8 mouse cellular contexts compared by ENCODE assay signal in genomic region chr16:36817321-36817926, GRCm38 (mm10). TPM values are rescaled to one million over a fixed set of nuclear protein-coding genes. Genes with fewer than 3 reads are reported as not detected.
DNase-seq lines count a peak whose midpoint lies in the region; ATAC-seq and TF ChIP-seq lines count a peak whose summit lies in the region.

No protein-coding gene starts in this region.

- ATAC-seq in heart, embryonic 12.5 days (ENCODE audit: insufficient number of reproducible peaks, low FRiP score), result peak; percentile 77
- ATAC-seq in kidney, embryonic 16.5 days (ENCODE audit: low FRiP score, low TSS enrichment), result peak; percentile 95
- peak; percentile 69; the same call in 1 of the 2 replicates for ATAC-seq in limb, embryonic 15.5 days (ENCODE audit: insufficient number of reproducible peaks, low FRiP score, low TSS enrichment, low read depth)

- H3K27ac ChIP-seq in heart, embryonic 12.5 days (ENCODE audit: poor library complexity, severe bottlenecking), result no peak overlapping the region
- H3K27ac ChIP-seq in kidney, embryonic 16.5 days (ENCODE audit: low read length), result no peak overlapping the region
- no peak overlapping the region for H3K27ac ChIP-seq in limb, embryonic 15.5 days

- H3K4me2 ChIP-seq in heart, embryonic 12.5 days, result no peak overlapping the region
- H3K4me2 ChIP-seq in kidney, embryonic 16.5 days (replicated peaks; ENCODE audit: low read depth, low read length), result no peak overlapping the region
- H3K4me2 ChIP-seq in limb, embryonic 15.5 days, result no peak overlapping the region

- no peak overlapping the region for H3K9ac ChIP-seq in heart, embryonic 12.5 days
- H3K9ac ChIP-seq in kidney, embryonic 16.5 days (replicated peaks; ENCODE audit: low read length), result no peak overlapping the region
- H3K9ac ChIP-seq in limb, embryonic 15.5 days, result no peak overlapping the region

- no peak overlapping the region for H3K4me3 ChIP-seq in E14TG2a.4 (replicated peaks; ENCODE audit: low read length)
- H3K4me3 ChIP-seq in heart, embryonic 12.5 days, result no peak overlapping the region
- no peak overlapping the region for H3K4me3 ChIP-seq in kidney, embryonic 16.5 days (ENCODE audit: low read length)
- H3K4me3 ChIP-seq in limb, embryonic 15.5 days, result no peak overlapping the region

- DNase-seq in brain, embryonic 18.5 days (ENCODE audit: low read depth, low spot score), result peak; percentile 73
- peak; percentile 59 for DNase-seq in fibroblast of lung, adult 2 months (ENCODE audit: low read depth)
- peak; percentile 38 to 40 for DNase-seq in monocyte, adult 2 months (ENCODE audit: low read depth in 1 of 2, low spot score in 2 of 2)
- DNase-seq in splenic B cell, adult 2 months (ENCODE audit: low read depth, low spot score), result peak; percentile 92

- 18% methylated on average over 7 of the region's 7 CpGs for WGBS in heart, embryonic 12.5 days
- WGBS in kidney, embryonic 16.5 days, result 18% methylated on average over 7 of the region's 7 CpGs
- WGBS in limb, embryonic 15.5 days, result 19% methylated on average over 7 of the region's 7 CpGs

- H3K27me3 ChIP-seq in E14TG2a.4 (ENCODE audit: insufficient read depth, low read length), result no peaks in the 10 kb centered on the region
- no peaks in the 10 kb centered on the region for H3K27me3 ChIP-seq in heart, embryonic 12.5 days (replicated peaks)
- no peaks in the 10 kb centered on the region for H3K27me3 ChIP-seq in kidney, embryonic 16.5 days (ENCODE audit: insufficient read depth, low read length)
- H3K27me3 ChIP-seq in limb, embryonic 15.5 days, result no peaks in the 10 kb centered on the region
- H3K27me3 ChIP-seq in splenic B cell, adult 2 months (ENCODE audit: control insufficient read depth, insufficient read depth, low read length, poor library complexity, severe bottlenecking), result no peaks in the 10 kb centered on the region

- peaks cover 27% of the 10 kb centered on the region for H3K4me1 ChIP-seq in E14TG2a.4 (replicated peaks; ENCODE audit: low read depth, low read length)
- peaks cover 6% of the 10 kb centered on the region; the same call in 1 of the 2 replicates for H3K4me1 ChIP-seq in heart, embryonic 12.5 days (replicated peaks)
- no peaks in the 10 kb centered on the region for H3K4me1 ChIP-seq in kidney, embryonic 16.5 days (ENCODE audit: insufficient read depth, low read length)
- H3K4me1 ChIP-seq in limb, embryonic 15.5 days, result no peaks in the 10 kb centered on the region

- peak; percentile 70 for TF ChIP-seq CTCF in E14TG2a.4 (conservative IDR thresholded peaks at IDR 0.05; ENCODE audit: low read length)

- H3K36me3 ChIP-seq in E14TG2a.4 (ENCODE audit: insufficient read depth, low read length), result no peaks in the 10 kb centered on the region
- H3K36me3 ChIP-seq in heart, embryonic 12.5 days, result no peaks in the 10 kb centered on the region
- H3K36me3 ChIP-seq in kidney, embryonic 16.5 days (ENCODE audit: insufficient read depth, low read length), result no peaks in the 10 kb centered on the region
- no peaks in the 10 kb centered on the region for H3K36me3 ChIP-seq in limb, embryonic 15.5 days
- H3K36me3 ChIP-seq in splenic B cell, adult 2 months (ENCODE audit: control insufficient read depth, insufficient read depth, low read length, poor library complexity, severe bottlenecking), result no peaks in the 10 kb centered on the region

- no peaks in the 10 kb centered on the region for H3K9me3 ChIP-seq in E14TG2a.4 (ENCODE audit: low read length)
- H3K9me3 ChIP-seq in heart, embryonic 12.5 days (replicated peaks), result no peaks in the 10 kb centered on the region
- no peaks in the 10 kb centered on the region for H3K9me3 ChIP-seq in kidney, embryonic 16.5 days (ENCODE audit: low read length)
- no peaks in the 10 kb centered on the region for H3K9me3 ChIP-seq in limb, embryonic 15.5 days

RNA-seq across cellular contexts. Expression of gene Iqcb1, which starts 10.8 kb away (rescaled TPM):
- polyA plus RNA-seq in heart, embryonic 12.5 days (2016; fragmentation: Nextera tagmentation; extraction: Ambion mirVana), result 33.4 and 34.1 TPM in 2 replicates
- 33.8 TPM in 2 replicates for polyA plus RNA-seq in kidney, embryonic 16.5 days (2015; fragmentation: Nextera tagmentation; extraction: Ambion mirVana)
- 32.6 and 36.1 TPM in 2 replicates for polyA plus RNA-seq in limb, embryonic 15.5 days (2015; fragmentation: Nextera tagmentation; extraction: Ambion mirVana)

RNA-seq across cellular contexts. Expression of gene Slc15a2, which starts 32.7 kb away (rescaled TPM):
- 0.92 and 1.4 TPM in 2 replicates for polyA plus RNA-seq in heart, embryonic 12.5 days (2016; fragmentation: Nextera tagmentation; extraction: Ambion mirVana)
- polyA plus RNA-seq in kidney, embryonic 16.5 days (2015; fragmentation: Nextera tagmentation; extraction: Ambion mirVana), result 21.7 and 28.5 TPM in 2 replicates
- 3.4 and 4.9 TPM in 2 replicates for polyA plus RNA-seq in limb, embryonic 15.5 days (2015; fragmentation: Nextera tagmentation; extraction: Ambion mirVana)

RNA-seq across cellular contexts. Expression of gene Eaf2, which starts 57.4 kb away (rescaled TPM):
- polyA plus RNA-seq in heart, embryonic 12.5 days (2016; fragmentation: Nextera tagmentation; extraction: Ambion mirVana), result 0.45 and 0.80 TPM in 2 replicates
- polyA plus RNA-seq in kidney, embryonic 16.5 days (2015; fragmentation: Nextera tagmentation; extraction: Ambion mirVana), result 9.8 and 11.6 TPM in 2 replicates
- 9.8 and 10.7 TPM in 2 replicates for polyA plus RNA-seq in limb, embryonic 15.5 days (2015; fragmentation: Nextera tagmentation; extraction: Ambion mirVana)

RNA-seq across cellular contexts. Expression of gene Golgb1, which starts 57.5 kb away (rescaled TPM):
- polyA plus RNA-seq in heart, embryonic 12.5 days (2016; fragmentation: Nextera tagmentation; extraction: Ambion mirVana), result 59.3 and 64.2 TPM in 2 replicates
- polyA plus RNA-seq in kidney, embryonic 16.5 days (2015; fragmentation: Nextera tagmentation; extraction: Ambion mirVana), result 97.0 and 106 TPM in 2 replicates
- 116 and 127 TPM in 2 replicates for polyA plus RNA-seq in limb, embryonic 15.5 days (2015; fragmentation: Nextera tagmentation; extraction: Ambion mirVana)

Comparison
In these comparisons a context has a peak if more than half of its experiments do, and no peak if none do; other contexts are left out.
1. DNase-seq: peak in every context shown above with its lines; median percentile 92 in splenic B cell, adult 2 months; 73 in brain, embryonic 18.5 days; 59 in fibroblast of lung, adult 2 months; 39 in monocyte, adult 2 months.